Mouse (Mus musculus) myocyte (in vitro differentiated cells): ENCODE results near the gene Qsox2.

Experiments used
- MYOD1 ChIP-seq, 3 experiments: IDR thresholded peaks; one replicate each; pipeline ENCODE4 v1.6.1; 2011; ENCODE audit warnings: control low read depth in 2 of 3, low read depth in 2 of 3, mild to moderate bottlenecking in 2 of 3, moderate library complexity in 1 of 3; ENCODE audit not compliant: insufficient read length in 2 of 3, control insufficient read depth in 1 of 3
- TCF12 ChIP-seq: IDR thresholded peaks from one replicate; pipeline ENCODE4 v1.6.1; 2011; ENCODE audit warnings: mild to moderate bottlenecking, control low read depth; ENCODE audit not compliant: poor library complexity, insufficient read depth, severe bottlenecking

GRCm38 (mm10) chr2:26264646-26265045 lies 27.3 kb upstream of the Qsox2 start:
- TF ChIP-seq MYOD1 (IDR thresholded peaks at IDR 0.05; ENCODE audit: control insufficient read depth in 1 of 3, insufficient read length in 2 of 3, low read depth in 2 of 3), result no peak
- no peak for TF ChIP-seq TCF12
